9 mouse cellular contexts compared by ENCODE assay signal in genomic region chr16:59604078-59604781, GRCm38 (mm10). TPM values are rescaled to one million over a fixed set of nuclear protein-coding genes. Genes with fewer than 3 reads are reported as not detected.
DNase-seq lines count a peak whose midpoint lies in the region; ATAC-seq and TF ChIP-seq lines count a peak whose summit lies in the region.
"Had no signal": no experiment of that assay in that cellular context is flagged by ENCODE, and none has a peak within 500 bp of the region (broad histone marks: within the 10 kb centered on the region; RNA-seq: fewer than 3 reads in every experiment).

No protein-coding gene starts in this region.

- no peak for TF ChIP-seq EP300 in lung, postnatal 0 days (IDR thresholded peaks at IDR 0.05)

- TF ChIP-seq POLR2A in lung, adult 2 months (IDR thresholded peaks at IDR 0.05; ENCODE audit: borderline replicate concordance, extremely low read depth, low read depth, low read length), result no peak

- 58% methylated on average over 15 of the region's 15 CpGs for WGBS in lung, postnatal 0 days
- WGBS in lung, adult 2 months, result 58% methylated on average over 15 of the region's 15 CpGs
- WGBS in forebrain, embryonic 15.5 days, result 29% methylated on average over 15 of the region's 15 CpGs
- 58% methylated on average over 15 of the region's 15 CpGs for WGBS in midbrain, embryonic 10.5 days

- no peak for TF ChIP-seq CTCF in lung, postnatal 0 days (IDR thresholded peaks at IDR 0.05)
- no peak for TF ChIP-seq CTCF in lung, adult 2 months (IDR thresholded peaks at IDR 0.05; ENCODE audit: insufficient read depth, low read length)

- no peak overlapping the region for H3K9ac ChIP-seq in lung, postnatal 0 days (replicated peaks; ENCODE audit: low read depth)
- H3K9ac ChIP-seq in forebrain, embryonic 15.5 days (replicated peaks), result no peak overlapping the region

- peak; percentile 57 for DNase-seq in lung, postnatal 0 days (ENCODE audit: low spot score)
- no peak for DNase-seq in lung, adult 2 months
- peak; percentile 30 for DNase-seq in midbrain, embryonic 10.5 days (ENCODE audit: low spot score)
- peak; percentile 56 for DNase-seq in splenic B cell, adult 2 months (ENCODE audit: low read depth, low spot score)
- no peak for DNase-seq in ovary, postnatal 36 days (ENCODE audit: low spot score)
- DNase-seq in testis, postnatal 14 days (ENCODE audit: low spot score), result no peak
- DNase-seq: heart, adult 11 months; lung, postnatal 4 days had no signal

- H3K4me3 ChIP-seq in lung, postnatal 0 days (ENCODE audit: low read depth, low read length), result no peak overlapping the region
- no peak overlapping the region for H3K4me3 ChIP-seq in lung, adult 2 months (replicated peaks; ENCODE audit: extremely low read depth, low read depth, low read length)
- peak overlapping the region; percentile 24 for H3K4me3 ChIP-seq in forebrain, embryonic 15.5 days
- H3K4me3 ChIP-seq in midbrain, embryonic 10.5 days, result peak overlapping the region; percentile 23; the same call in 1 of the 2 replicates

- H3K4me2 ChIP-seq in lung, postnatal 0 days (replicated peaks; ENCODE audit: low read depth, low read length), result no peak overlapping the region
- H3K4me2 ChIP-seq in forebrain, embryonic 15.5 days (replicated peaks), result peak overlapping the region; percentile 42

- no peak for ATAC-seq in lung, postnatal 0 days
- peak; percentile 79 for ATAC-seq in forebrain, embryonic 15.5 days (replicated peaks)

- H3K36me3 ChIP-seq in lung, postnatal 0 days (ENCODE audit: insufficient read depth, low read length), result no peaks in the 10 kb centered on the region
- H3K36me3 ChIP-seq in forebrain, embryonic 15.5 days, result no peaks in the 10 kb centered on the region
- H3K36me3 ChIP-seq in midbrain, embryonic 10.5 days, result no peaks in the 10 kb centered on the region
- no peaks in the 10 kb centered on the region for H3K36me3 ChIP-seq in splenic B cell, adult 2 months (ENCODE audit: control insufficient read depth, insufficient read depth, low read length, poor library complexity, severe bottlenecking)

- no peak overlapping the region for H3K27ac ChIP-seq in lung, postnatal 0 days (ENCODE audit: low read length)
- H3K27ac ChIP-seq in forebrain, embryonic 15.5 days (replicated peaks), result peak overlapping the region; percentile 60
- H3K27ac ChIP-seq in midbrain, embryonic 10.5 days (replicated peaks), result no peak overlapping the region

- peaks cover 6% of the 10 kb centered on the region; the same call in 1 of the 2 replicates for H3K4me1 ChIP-seq in lung, postnatal 0 days (ENCODE audit: insufficient read depth, low read depth, low read length)
- no peaks in the 10 kb centered on the region for H3K4me1 ChIP-seq in lung, adult 2 months (ENCODE audit: control insufficient read depth, insufficient read depth, low read length)
- H3K4me1 ChIP-seq in forebrain, embryonic 15.5 days, result peaks cover 22% of the 10 kb centered on the region
- peaks cover 20% of the 10 kb centered on the region for H3K4me1 ChIP-seq in midbrain, embryonic 10.5 days

- H3K9me3 ChIP-seq in lung, postnatal 0 days (ENCODE audit: low read length), result no peaks in the 10 kb centered on the region
- H3K9me3 ChIP-seq in forebrain, embryonic 15.5 days, result no peaks in the 10 kb centered on the region
- H3K9me3 ChIP-seq in midbrain, embryonic 10.5 days (replicated peaks), result no peaks in the 10 kb centered on the region

- no peaks in the 10 kb centered on the region for H3K27me3 ChIP-seq in lung, postnatal 0 days (replicated peaks; ENCODE audit: insufficient read depth, low read length)
- peaks cover 5% of the 10 kb centered on the region; the same call in 1 of the 2 replicates for H3K27me3 ChIP-seq in forebrain, embryonic 15.5 days
- H3K27me3 ChIP-seq in midbrain, embryonic 10.5 days (ENCODE audit: low read depth, poor library complexity, severe bottlenecking), result peaks cover 34% of the 10 kb centered on the region
- H3K27me3 ChIP-seq in splenic B cell, adult 2 months (ENCODE audit: control insufficient read depth, insufficient read depth, low read length, poor library complexity, severe bottlenecking), result no peaks in the 10 kb centered on the region

RNA-seq across cellular contexts. Expression of gene Crybg3, which starts 3.5 kb away (rescaled TPM):
- 6.0 and 7.3 TPM in 2 replicates for polyA plus RNA-seq in lung, postnatal 0 days (2015; fragmentation: Nextera tagmentation; extraction: Ambion mirVana)
- polyA plus RNA-seq in lung, adult 2 months (2012; rRNA removed), result 9.4 and 21.5 TPM in 2 replicates
- 2.2 and 2.3 TPM in 2 replicates for polyA plus RNA-seq in forebrain, embryonic 15.5 days (2015; fragmentation: Nextera tagmentation; extraction: Ambion mirVana)
- polyA plus RNA-seq in midbrain, embryonic 10.5 days (2016; fragmentation: Nextera tagmentation; extraction: Ambion mirVana), result 5.2 and 5.5 TPM in 2 replicates

RNA-seq across cellular contexts. Expression of gene Arl6, which starts 35.0 kb away (rescaled TPM):
- 21.7 and 23.3 TPM in 2 replicates for polyA plus RNA-seq in lung, postnatal 0 days (2015; fragmentation: Nextera tagmentation; extraction: Ambion mirVana)
- 2.2 and 4.0 TPM in 2 replicates for polyA plus RNA-seq in lung, adult 2 months (2012; rRNA removed)
- 45.9 and 50.8 TPM in 2 replicates for polyA plus RNA-seq in forebrain, embryonic 15.5 days (2015; fragmentation: Nextera tagmentation; extraction: Ambion mirVana)
- 49.1 and 51.9 TPM in 2 replicates for polyA plus RNA-seq in midbrain, embryonic 10.5 days (2016; fragmentation: Nextera tagmentation; extraction: Ambion mirVana)

Comparison
In these comparisons a context has a peak if more than half of its experiments do, and no peak if none do; other contexts are left out.
1. DNase-seq: peak in lung, postnatal 0 days (single experiment), midbrain, embryonic 10.5 days (single experiment) and splenic B cell, adult 2 months (single experiment); none in lung, adult 2 months (single experiment), ovary, postnatal 36 days (single experiment) and testis, postnatal 14 days (single experiment).
2. H3K4me3 ChIP-seq: peak in forebrain, embryonic 15.5 days (single experiment) and midbrain, embryonic 10.5 days (single experiment); none in lung, postnatal 0 days (single experiment) and lung, adult 2 months (single experiment).